Mouse (Mus musculus) thymus, postnatal 36 days (tissue): Measurements from ENCODE around the gene Lamc2.

Experiments
- DNase-seq, 2 experiments: peaks; one replicate each; pipeline ENCODE4 v3.0.0; 2022; ENCODE audit warnings: mixed read lengths in 2 of 2

Lamc2 gene

GRCm38 (mm10) chr1:153126491-153127381, 59.5 kb downstream of the Lamc2 start:
- DNase-seq: no peak

- DNase-seq: no peak
Observed at GRCm38 (mm10) chr1:153125287-153126275, 60.7 kb downstream of the Lamc2 start.

GRCm38 (mm10) chr1:153124502-153124901, 61.7 kb downstream of the Lamc2 start:
- DNase-seq: no peak

- no peak for DNase-seq
Observed at GRCm38 (mm10) chr1:153122764-153123163, 63.5 kb downstream of the Lamc2 start.

- DNase-seq: no peak
Observed at GRCm38 (mm10) chr1:153121320-153121719, 64.9 kb downstream of the Lamc2 start.

- DNase-seq: no peak
Observed at GRCm38 (mm10) chr1:153120544-153120943, 65.7 kb downstream of the Lamc2 start.

- DNase-seq: no peak
Observed at GRCm38 (mm10) chr1:153115315-153115714, 70.9 kb downstream of the Lamc2 start.

GRCm38 (mm10) chr1:153111596-153111995, 74.7 kb downstream of the Lamc2 start:
- no peak for DNase-seq

- DNase-seq: no peak
Observed at GRCm38 (mm10) chr1:153109836-153110235, 76.4 kb downstream of the Lamc2 start.

GRCm38 (mm10) chr1:153109346-153109745, 76.9 kb downstream of the Lamc2 start:
- no peak for DNase-seq

- DNase-seq: no peak
Observed at GRCm38 (mm10) chr1:153107866-153108265, 78.4 kb downstream of the Lamc2 start.

- no peak for DNase-seq
Observed at GRCm38 (mm10) chr1:153104804-153105203, 81.4 kb downstream of the Lamc2 start.

GRCm38 (mm10) chr1:153103186-153103554, 83.1 kb downstream of the Lamc2 start:
- DNase-seq: no peak

GRCm38 (mm10) chr1:153102296-153103185, 83.7 kb downstream of the Lamc2 start:
- DNase-seq: no peak

- DNase-seq: peak; percentile 52 to 53
Observed at GRCm38 (mm10) chr1:153101327-153101880, 84.8 kb downstream of the Lamc2 start.

- DNase-seq: no peak
Observed at GRCm38 (mm10) chr1:153100912-153101311, 85.3 kb downstream of the Lamc2 start.

- DNase-seq: no peak
Observed at GRCm38 (mm10) chr1:153098586-153098985, 87.7 kb downstream of the Lamc2 start.

GRCm38 (mm10) chr1:153097017-153097675, 89.1 kb downstream of the Lamc2 start:
- DNase-seq: no peak

- no peak for DNase-seq
Observed at GRCm38 (mm10) chr1:153095826-153096727, 90.2 kb downstream of the Lamc2 start.

- no peak for DNase-seq
Observed at GRCm38 (mm10) chr1:153095328-153095727, 90.9 kb downstream of the Lamc2 start.
